Mouse (Mus musculus): ENCODE data around the gene Susd5. TPM values are rescaled to one million over a fixed set of nuclear protein-coding genes. Genes with fewer than 3 reads are reported as not detected.

The Susd5 gene
- total RNA-seq, 1 experiment from 2014 or later: not detected

Other genes starting within 250 kb of the Susd5 start
- gene Ubp1, start 126.2 kb upstream of the Susd5 start, total RNA-seq (2017): 99.1 to 134 TPM (median 122 TPM) in 3 replicates
- 2.4 to 20.7 TPM (median 10.6 TPM) in 3 replicates for gene Fbxl2, start 10.9 kb upstream of the Susd5 start, total RNA-seq (2017)

Data from monocyte, adult 5-6 weeks (primary cell).